Mouse (Mus musculus) inflammation-experienced regulatory T-cells, adult 6 months (primary cell): ENCODE results near the gene Celsr2. TPM values are rescaled to one million over a fixed set of nuclear protein-coding genes. Genes with fewer than 3 reads are reported as not detected.

ENCODE experiments used
- ATAC-seq: one replicate; pipeline ENCODE4 v1.8.0; 2017
- polyA plus RNA-seq, 3 experiments: library from polyadenylated mRNA; unstranded; fragments of 100-300 nt; shearing (Covaris generic); gene quantifications; one replicate each; pipeline ENCODE4 v1.2.1; 2017

Celsr2 gene
- polyA plus RNA-seq, 3 experiments from 2014 or later, result 0.35 to 0.52 (median 0.37) TPM

GRCm38 (mm10) chr3:108378875-108379663 lies 36.3 kb downstream of the Celsr2 start:
- no peak for ATAC-seq

- ATAC-seq, result no peak
These were observed 42.7 kb downstream of the Celsr2 start for GRCm38 (mm10) chr3:108372691-108373090.

- ATAC-seq, result no peak
These were observed 43.1 kb downstream of the Celsr2 start for GRCm38 (mm10) chr3:108372274-108372673.

GRCm38 (mm10) chr3:108368721-108369120 lies 46.6 kb downstream of the Celsr2 start:
- no peak for ATAC-seq

- ATAC-seq, result no peak
These were observed 47.5 kb downstream of the Celsr2 start for GRCm38 (mm10) chr3:108367828-108368227.

GRCm38 (mm10) chr3:108367173-108367572 lies 48.2 kb downstream of the Celsr2 start:
- no peak for ATAC-seq

GRCm38 (mm10) chr3:108364270-108364995 lies 50.9 kb downstream of the Celsr2 start, which contains the start of gene Mybphl:
TSS of gene Mybphl (plus strand) at chr3:108364911.
- ATAC-seq, result no peak

- ATAC-seq, result no peak
These were observed 51.7 kb downstream of the Celsr2 start for GRCm38 (mm10) chr3:108363626-108364025.

- ATAC-seq, result no peak
These were observed 54.5 kb downstream of the Celsr2 start for GRCm38 (mm10) chr3:108360894-108361293.

GRCm38 (mm10) chr3:108358445-108358844 lies 56.9 kb downstream of the Celsr2 start:
- no peak for ATAC-seq

- ATAC-seq, result no peak
These were observed 58.3 kb downstream of the Celsr2 start for GRCm38 (mm10) chr3:108357051-108357450.

- no peak for ATAC-seq
These were observed 60.1 kb downstream of the Celsr2 start for GRCm38 (mm10) chr3:108355245-108355644.

- ATAC-seq, result no peak
These were observed 67.0 kb downstream of the Celsr2 start for GRCm38 (mm10) chr3:108348376-108348775.

GRCm38 (mm10) chr3:108345855-108346254 lies 69.5 kb downstream of the Celsr2 start:
- no peak for ATAC-seq

GRCm38 (mm10) chr3:108342185-108342584 lies 73.2 kb downstream of the Celsr2 start:
- ATAC-seq, result no peak

- ATAC-seq, result no peak
These were observed 74.3 kb downstream of the Celsr2 start for GRCm38 (mm10) chr3:108341040-108341439.

Other genes with a start within 250 kb of the Celsr2 start
- under 1 TPM; 0.33 to 0.53 (median 0.51) TPM for gene Amigo1, start 229.2 kb downstream of the Celsr2 start, polyA plus RNA-seq
- 1 to 10 TPM; 6.6 to 7.3 (median 7.1) TPM for gene Cyb561d1, start 214.3 kb downstream of the Celsr2 start, polyA plus RNA-seq
- 1 to 10 TPM; 4.7 to 5.9 (median 5.6) TPM for gene Atxn7l2, start 204.6 kb downstream of the Celsr2 start, polyA plus RNA-seq
- not detected for gene Sypl2, start 188.9 kb downstream of the Celsr2 start, polyA plus RNA-seq
- gene Psma5, start 158.6 kb downstream of the Celsr2 start, polyA plus RNA-seq, result 100 to 1,000 TPM; 167 to 264 (median 193) TPM
- not detected for gene Sort1, start 131.5 kb downstream of the Celsr2 start, polyA plus RNA-seq
- gene Mybphl, start 50.6 kb downstream of the Celsr2 start, polyA plus RNA-seq, result not detected
- 10 to 100 TPM in 1 of 3 experiments, 1 to 10 TPM in 2; 1.2 to 17.5 (median 4.1) TPM for gene Psrc1, start 31.7 kb downstream of the Celsr2 start, polyA plus RNA-seq
- gene Sars, start 29.7 kb upstream of the Celsr2 start, polyA plus RNA-seq, result 100 to 1,000 TPM; 156 to 182 (median 163) TPM
- not detected for gene 1700013F07Rik, start 118.6 kb upstream of the Celsr2 start, polyA plus RNA-seq
- gene 5330417C22Rik, start 121.0 kb upstream of the Celsr2 start, polyA plus RNA-seq, result 1 to 10 TPM; 1.4 to 2.6 (median 2.4) TPM
- 10 to 100 TPM; 28.1 to 34.8 (median 29.9) TPM for gene Tmem167b, start 146.9 kb upstream of the Celsr2 start, polyA plus RNA-seq
- gene Taf13, start 156.1 kb upstream of the Celsr2 start, polyA plus RNA-seq, result 10 to 100 TPM; 17.3 to 27.6 (median 26.4) TPM
- gene Wdr47, start 175.7 kb upstream of the Celsr2 start, polyA plus RNA-seq, result 1 to 10 TPM; 5.2 to 8.4 (median 8.2) TPM
- gene Clcc1, start 238.4 kb upstream of the Celsr2 start, polyA plus RNA-seq, result 10 to 100 TPM; 73.8 to 83.8 (median 74.3) TPM